Mouse (Mus musculus) cerebellum, adult 9-10 months (tissue): ENCODE measurements around the gene Faim.
A peak's percentile ranks its signal among the peaks of the same experiment; 100 is the strongest.

ENCODE experiments used
- DNase-seq: peaks from one replicate; pipeline ENCODE4 v3.0.0; 2022

Faim gene

DNA sequence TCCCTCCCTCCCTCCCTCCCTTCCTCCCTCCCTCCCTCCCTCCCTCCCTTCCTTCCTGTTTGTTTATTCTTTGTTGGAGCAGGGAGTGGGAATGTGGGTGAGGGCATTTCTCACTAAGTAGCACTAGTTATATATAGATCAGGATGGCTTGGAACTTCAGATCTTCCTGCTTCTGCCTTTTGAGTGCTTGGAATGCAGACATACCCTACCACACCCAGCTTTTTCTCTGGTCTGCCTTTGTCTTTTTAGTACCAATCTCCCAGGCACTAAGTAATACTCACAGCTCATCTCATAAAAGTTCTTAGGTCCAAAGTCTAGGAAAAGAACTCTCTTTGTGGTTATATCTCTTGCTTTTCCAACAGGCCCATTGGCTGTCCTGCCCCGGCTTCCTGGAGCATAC is 10.1 kb upstream of the Faim start:
- DNase-seq = no peak

GRCm38 (mm10) chr9:98976520-98976919 is 9.7 kb upstream of the Faim start:
- DNase-seq = no peak

DNA sequence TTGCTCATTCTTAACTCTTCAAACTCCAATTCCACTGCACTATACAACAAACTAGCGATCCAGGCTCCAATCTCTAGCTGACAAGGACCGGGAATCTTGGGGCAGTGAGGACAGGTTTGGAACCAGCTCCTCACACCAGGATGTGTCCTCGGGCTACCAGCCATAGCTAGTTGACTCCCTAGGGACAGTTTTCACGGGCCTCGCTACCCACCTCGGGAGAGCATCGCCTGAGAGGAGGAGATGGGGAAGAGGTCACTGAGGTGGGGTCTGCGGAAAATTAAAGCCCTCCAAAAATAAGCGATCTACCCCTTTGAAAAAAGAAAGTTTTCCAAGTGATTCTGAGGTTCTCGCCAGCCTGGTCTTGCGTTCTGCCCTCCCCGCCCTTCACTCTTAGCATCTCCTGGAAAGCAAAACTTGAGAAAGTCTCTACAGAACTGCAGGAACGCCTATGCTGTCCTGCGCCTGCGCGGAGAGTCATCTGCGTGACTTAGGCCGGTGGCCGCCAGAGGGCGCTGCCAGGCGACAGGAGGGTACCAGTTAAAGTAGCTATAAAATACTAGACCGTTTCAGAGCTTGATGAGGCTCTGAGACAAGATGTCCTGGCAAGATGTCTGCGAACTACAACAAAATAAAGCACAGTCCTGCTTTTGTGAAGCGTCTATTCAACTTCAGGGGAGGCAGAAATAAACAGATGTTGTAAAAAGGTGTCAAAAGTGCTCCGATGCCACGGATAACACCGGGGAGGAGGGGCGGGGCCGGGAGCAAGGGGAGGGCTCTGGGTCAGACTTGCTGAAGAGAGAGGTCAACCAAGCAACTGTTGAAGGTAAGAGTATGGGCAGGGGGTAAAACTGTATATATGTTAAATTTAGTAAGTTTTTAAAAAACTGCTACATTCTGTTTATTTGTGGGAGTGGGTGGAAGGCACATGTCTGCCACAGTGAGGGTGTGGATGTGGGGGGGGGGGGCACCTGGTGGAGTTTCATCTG is 6.4 kb upstream of the Faim start:
- peak; percentile 86 for DNase-seq

- DNase-seq = no peak
Observed at GRCm38 (mm10) chr9:98986476-98987096, 413 bp downstream of the Faim start.

- no peak for DNase-seq
Observed at GRCm38 (mm10) chr9:98987131-98987530, 958 bp downstream of the Faim start.

- DNase-seq = no peak
Observed at GRCm38 (mm10) chr9:98994103-98994502, 7.9 kb downstream of the Faim start.

GRCm38 (mm10) chr9:98999881-99000339 is 13.7 kb downstream of the Faim start:
- peak; percentile 89 for DNase-seq

GRCm38 (mm10) chr9:99001326-99001725 is 15.2 kb downstream of the Faim start:
- DNase-seq = no peak

DNA sequence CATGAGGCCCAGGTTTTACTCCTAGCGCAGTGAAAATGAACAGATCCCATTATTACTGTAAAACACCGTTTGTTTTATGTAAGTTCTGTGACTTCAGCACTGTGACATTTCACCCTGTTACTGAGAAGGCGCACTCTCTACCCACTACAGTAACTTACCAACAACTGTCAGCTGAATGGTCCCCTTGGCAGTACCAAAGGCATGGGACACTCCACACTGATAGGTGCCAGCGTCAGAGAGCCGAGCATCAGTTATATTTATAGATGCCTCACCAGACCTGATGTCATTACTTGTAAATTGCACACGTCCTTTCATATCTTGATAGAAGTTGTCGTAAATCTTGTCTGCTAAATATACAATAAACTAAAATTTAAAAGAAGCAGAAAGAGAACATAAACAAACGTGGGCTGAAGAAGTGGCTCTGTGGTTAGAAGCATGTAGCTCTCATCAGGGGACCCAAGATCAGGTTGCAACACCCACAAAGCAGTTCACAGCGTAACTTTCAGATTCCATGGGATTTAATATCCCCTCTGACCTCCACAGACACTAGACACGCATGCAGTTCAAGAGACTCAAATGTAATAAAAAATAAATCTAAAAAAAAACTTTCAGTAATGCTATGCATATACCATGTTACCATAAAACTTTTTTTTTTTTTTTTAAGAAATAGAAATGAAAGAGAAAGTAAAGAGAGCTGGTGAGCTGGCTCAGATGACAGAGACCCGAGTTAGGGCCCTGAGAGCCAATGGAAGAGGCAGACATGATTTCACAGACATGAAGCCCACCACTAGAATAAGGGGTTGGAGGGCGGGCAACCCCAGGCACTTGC is 23.1 kb downstream of the Faim start:
- no peak for DNase-seq

- no peak for DNase-seq
Observed at GRCm38 (mm10) chr9:99009898-99010199, 23.7 kb downstream of the Faim start.

DNA sequence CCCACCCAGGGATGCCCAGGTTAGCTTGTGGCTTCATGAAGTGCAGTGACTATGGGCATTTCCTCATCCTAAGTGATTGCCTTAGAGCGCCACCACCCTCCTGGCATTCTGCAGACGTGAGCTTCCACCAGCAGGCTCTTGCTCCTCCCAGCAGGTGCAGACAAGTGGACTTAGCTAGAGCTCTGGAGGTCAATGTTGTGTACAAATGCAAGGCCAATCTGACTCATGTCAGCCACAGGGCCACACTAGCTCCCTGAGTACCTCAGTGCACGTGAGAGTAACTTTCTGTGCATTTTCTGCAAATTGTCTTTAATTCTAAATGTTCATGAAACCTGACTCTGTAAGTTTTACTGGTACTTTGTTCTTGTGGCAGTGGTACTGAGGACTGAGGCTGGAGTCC is 30.1 kb downstream of the Faim start:
- DNase-seq = no peak

DNA sequence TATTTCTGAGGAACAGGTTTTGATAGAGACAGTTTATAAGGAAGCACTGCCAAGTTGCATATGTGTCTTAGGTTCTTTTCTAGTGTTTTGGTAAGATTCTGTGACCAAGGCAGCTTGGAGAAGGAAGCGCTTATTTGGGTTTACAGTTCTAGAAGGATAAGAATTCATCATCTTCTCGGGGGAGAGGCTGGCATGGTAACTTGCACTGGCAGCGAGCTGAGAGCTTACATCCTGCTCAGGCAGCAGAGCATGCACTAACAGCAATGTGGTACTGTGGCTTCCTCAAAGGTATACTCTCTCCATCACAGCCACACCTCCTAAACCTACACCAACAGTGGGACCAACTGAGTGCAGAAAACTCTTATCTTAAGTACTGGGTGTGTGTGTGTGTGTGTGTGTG is 30.6 kb downstream of the Faim start:
- no peak for DNase-seq

GRCm38 (mm10) chr9:99017679-99018078 is 31.5 kb downstream of the Faim start:
- DNase-seq = no peak

DNA sequence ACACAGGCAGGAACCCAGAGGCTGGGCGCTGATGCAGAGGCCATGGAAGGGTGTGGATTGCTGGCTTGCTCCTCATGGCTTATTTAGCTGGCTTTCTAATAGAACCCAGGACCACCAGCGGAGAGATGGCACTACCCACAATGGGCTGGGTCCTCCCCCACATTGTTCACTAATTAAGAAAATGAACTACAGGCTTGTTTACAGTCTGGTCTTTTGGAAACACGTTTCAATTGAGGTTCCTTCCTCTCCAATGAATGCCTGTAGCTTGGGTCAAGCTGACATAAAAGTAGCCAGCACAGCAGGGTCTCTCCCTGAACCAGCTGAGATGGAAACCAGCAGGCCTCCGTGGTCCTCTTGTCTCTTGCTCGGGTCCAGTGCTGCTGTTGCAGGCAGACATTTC is 35.0 kb downstream of the Faim start:
- no peak for DNase-seq

GRCm38 (mm10) chr9:99021751-99022150 is 35.6 kb downstream of the Faim start:
- DNase-seq = no peak

- DNase-seq = no peak
Observed at GRCm38 (mm10) chr9:99032031-99032430, 45.9 kb downstream of the Faim start.

DNA sequence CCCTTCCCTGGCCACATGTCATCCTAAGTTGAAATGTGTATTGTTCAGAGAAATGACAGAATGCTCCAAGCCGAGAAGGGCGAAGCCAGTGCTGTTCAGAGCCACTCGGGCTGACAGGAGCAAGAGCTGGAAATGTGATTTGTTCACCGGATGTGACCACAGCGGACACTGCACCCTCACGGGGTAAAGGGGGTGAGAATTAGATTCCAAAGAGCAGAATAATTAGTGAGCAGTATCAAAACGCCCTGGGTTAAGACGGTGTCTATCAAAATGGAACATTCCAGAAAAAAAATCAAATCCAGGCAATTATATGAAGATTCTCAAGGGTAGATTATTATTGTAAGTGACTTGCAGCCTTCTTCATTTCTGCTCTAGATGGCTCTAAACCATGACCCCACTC is 47.9 kb downstream of the Faim start:
- no peak for DNase-seq

GRCm38 (mm10) chr9:99035575-99035974 is 49.4 kb downstream of the Faim start, which contains the start of gene Gm1123:
Gene Gm1123 (minus strand): TSS chr9:99035715.
- no peak for DNase-seq

DNA sequence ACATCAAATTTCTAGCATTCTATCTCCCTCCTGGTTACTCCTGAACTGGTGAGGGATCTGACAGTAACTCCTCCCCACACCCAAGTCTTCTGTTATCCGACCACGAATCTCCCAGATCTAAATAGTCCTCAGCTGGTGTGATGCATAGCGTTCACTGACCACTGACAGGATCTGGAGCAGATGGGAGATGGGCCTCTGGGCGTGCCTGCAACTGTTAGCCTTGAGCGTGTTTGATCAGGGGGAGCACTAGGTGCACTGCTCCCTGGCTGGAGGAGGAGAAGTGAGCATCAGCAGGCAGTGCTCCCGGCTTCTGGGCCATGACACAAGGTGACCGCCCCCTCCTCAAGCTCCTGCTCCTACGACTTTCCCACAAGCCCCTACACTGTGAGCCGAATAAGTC is 55.8 kb downstream of the Faim start:
- no peak for DNase-seq

DNA sequence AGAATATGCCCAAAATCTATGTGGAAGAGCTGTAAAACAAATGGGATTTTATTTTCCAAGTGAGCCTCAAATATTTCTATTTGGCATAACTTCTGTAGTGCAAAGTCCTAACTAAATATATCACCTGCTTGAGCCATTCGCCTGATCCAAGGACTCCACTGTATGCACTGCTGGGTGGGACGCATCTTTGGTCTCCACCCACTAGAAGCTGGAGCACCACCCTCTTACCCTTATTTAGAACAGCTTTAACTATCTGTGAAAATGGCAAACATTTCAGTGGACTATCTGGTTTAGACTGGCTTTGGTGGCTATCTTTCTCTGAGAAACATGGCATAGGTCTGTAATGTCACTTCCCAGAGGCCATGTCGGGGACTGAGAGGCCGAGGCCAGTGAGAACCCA is 56.5 kb downstream of the Faim start:
- no peak for DNase-seq

GRCm38 (mm10) chr9:99044761-99045160 is 58.6 kb downstream of the Faim start:
- peak; percentile 67 for DNase-seq

GRCm38 (mm10) chr9:99048724-99049250 is 62.6 kb downstream of the Faim start:
- no peak for DNase-seq

DNA sequence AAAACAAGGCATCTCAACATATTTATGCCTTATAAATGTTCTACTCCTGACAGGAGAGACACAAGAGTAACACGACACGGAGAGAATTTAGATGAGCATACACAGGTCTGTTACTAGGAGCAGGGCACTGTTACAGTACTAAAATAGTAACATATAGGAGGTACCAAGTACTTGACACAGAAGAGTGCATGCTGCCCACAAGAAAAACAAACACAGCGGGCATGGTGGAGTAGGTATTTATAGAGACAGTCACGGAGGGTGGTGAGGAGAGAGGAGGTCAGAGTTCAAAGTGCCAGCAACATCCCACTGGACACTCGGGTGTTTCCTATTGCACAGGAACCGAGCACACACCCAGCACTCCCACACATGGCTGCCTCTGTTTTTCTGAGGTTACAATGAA is 63.6 kb downstream of the Faim start:
- DNase-seq = no peak
